Mouse (Mus musculus) intestine, embryonic 16.5 days (tissue): ENCODE measurements at regions not wholly inside any gene's neighbourhood (a gene's known extent, or its start where the extent isn't known, plus 50 kb on each side); places are given as distances from the start of the nearest gene placed in this dataset.

Source experiments
- ATAC-seq: fragments of 200-750 bp; cut with Nextera tagmentation; 2 replicates; pipeline ENCODE4 v1.8.0; 2017; ENCODE audit warnings: moderate TSS enrichment, moderate library complexity
- H3K27ac ChIP-seq: fragments of 300-500 bp; sonication (generic); 2 replicates; pipeline ENCODE4 v1.5.1; 2014; ENCODE audit warnings: mild to moderate bottlenecking, low read length
- H3K27me3 ChIP-seq: fragments of 300-500 bp; sonication (generic); replicated peaks from 2 replicates; pipeline ENCODE4 v1.6.1; 2014; ENCODE audit warnings: low read length, control low read depth, mixed read lengths; ENCODE audit not compliant: control insufficient read depth, insufficient read depth
- H3K36me3 ChIP-seq: fragments of 300-500 bp; sonication (generic); 2 replicates; pipeline ENCODE4 v1.6.1; 2014; ENCODE audit warnings: low read length, control low read depth; ENCODE audit not compliant: control insufficient read depth, insufficient read depth
- H3K4me1 ChIP-seq: fragments of 300-500 bp; sonication (generic); 2 replicates; pipeline ENCODE4 v1.6.1; 2014; ENCODE audit warnings: low read length, control low read depth, mixed read lengths; ENCODE audit not compliant: control insufficient read depth, insufficient read depth
- H3K4me2 ChIP-seq: fragments of 300-500 bp; sonication (generic); 2 replicates; pipeline ENCODE4 v1.6.1; 2014; ENCODE audit warnings: low read depth, low read length, control low read depth
- H3K4me3 ChIP-seq: fragments of 300-500 bp; sonication (generic); 2 replicates; pipeline ENCODE4 v1.5.1; 2014; ENCODE audit warnings: mild to moderate bottlenecking, low read length
- H3K9ac ChIP-seq: fragments of 300-500 bp; sonication (generic); 2 replicates; pipeline ENCODE4 v1.6.1; 2014; ENCODE audit warnings: low read depth, low read length
- H3K9me3 ChIP-seq: fragments of 300-500 bp; sonication (generic); 2 replicates; pipeline ENCODE4 v1.6.1; 2016; ENCODE audit warnings: low read length, control low read depth; ENCODE audit not compliant: control insufficient read depth
- WGBS: fragments of 180-500 bp; shearing (Covaris S2); extraction: QIAGEN DNeasy Blood & Tissue Kit; methylation state at CpG from one replicate; pipeline ENCODE4 v1.1.7; 2014; 5-methylcytosine and 5-hydroxymethylcytosine counted together

DNA sequence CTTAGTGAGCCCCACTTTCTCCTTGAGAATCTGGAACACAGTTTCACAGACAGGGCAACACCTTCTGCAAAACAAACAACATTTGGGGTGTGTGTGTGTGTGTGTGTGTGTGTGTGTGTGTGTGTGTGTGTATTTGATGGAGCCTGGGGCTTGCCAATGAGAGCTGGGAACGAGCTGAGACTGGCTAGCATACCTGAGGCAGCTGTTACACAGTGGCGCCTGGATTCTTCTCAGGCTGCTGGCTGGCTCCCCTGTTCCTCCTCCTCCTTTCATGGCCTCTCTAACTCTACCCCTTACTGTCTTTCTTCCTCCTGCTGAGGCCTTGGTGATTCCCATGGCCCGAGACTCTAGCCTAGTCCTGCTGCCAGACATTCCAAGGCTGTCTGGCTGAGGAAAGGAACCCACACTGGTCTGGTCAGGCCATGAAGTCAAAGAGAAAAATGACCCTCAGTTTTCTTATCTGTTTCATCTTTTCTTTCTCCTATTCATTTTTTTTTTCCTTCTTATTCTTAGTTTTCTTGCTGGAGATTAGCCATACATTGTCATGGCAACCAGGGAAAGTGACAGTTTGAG is 79.6 kb upstream of the Sem1 start:
- Histone ChIP-seq H3K27ac (no peak overlapping the region), H3K9ac (no peak overlapping the region), H3K4me3 (no peak overlapping the region), H3K4me1 (no peaks in the 10 kb centered on the region), H3K4me2 (no peak overlapping the region), H3K36me3 (no peaks in the 10 kb centered on the region), H3K27me3 (no peaks in the 10 kb centered on the region), H3K9me3 (no peaks in the 10 kb centered on the region)
- no peak for ATAC-seq
- 39% methylated on average over 3 of the region's 3 CpGs for WGBS

DNA sequence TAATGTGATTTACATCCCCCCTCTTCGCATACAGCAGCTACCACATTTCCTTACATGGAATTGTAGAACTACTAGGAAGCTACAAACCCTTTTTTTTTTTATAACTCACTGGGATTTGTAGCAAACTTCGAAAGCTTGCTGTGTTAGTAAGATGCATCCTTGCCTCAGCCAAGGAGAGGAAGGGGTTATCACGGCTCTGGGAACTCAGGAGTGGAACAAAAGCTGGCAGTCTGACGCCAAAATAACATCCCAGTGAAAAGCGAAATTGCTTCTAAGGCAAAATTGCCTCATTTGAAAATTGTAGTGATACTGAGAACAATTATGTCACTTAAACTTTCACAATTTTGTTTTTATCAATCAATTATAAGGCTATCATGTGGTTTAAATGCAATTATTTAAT is 81.6 kb upstream of the Sem1 start:
- H3K9me3 ChIP-seq, result no peaks in the 10 kb centered on the region
- H3K27me3 ChIP-seq, result no peaks in the 10 kb centered on the region
- ATAC-seq, result no peak
- H3K4me2 ChIP-seq, result no peak overlapping the region
- WGBS, result 46% methylated on average over 5 of the region's 5 CpGs
- no peak overlapping the region for H3K27ac ChIP-seq
- H3K36me3 ChIP-seq, result no peaks in the 10 kb centered on the region
- no peaks in the 10 kb centered on the region for H3K4me1 ChIP-seq
- H3K9ac ChIP-seq, result no peak overlapping the region
- no peak overlapping the region for H3K4me3 ChIP-seq

DNA sequence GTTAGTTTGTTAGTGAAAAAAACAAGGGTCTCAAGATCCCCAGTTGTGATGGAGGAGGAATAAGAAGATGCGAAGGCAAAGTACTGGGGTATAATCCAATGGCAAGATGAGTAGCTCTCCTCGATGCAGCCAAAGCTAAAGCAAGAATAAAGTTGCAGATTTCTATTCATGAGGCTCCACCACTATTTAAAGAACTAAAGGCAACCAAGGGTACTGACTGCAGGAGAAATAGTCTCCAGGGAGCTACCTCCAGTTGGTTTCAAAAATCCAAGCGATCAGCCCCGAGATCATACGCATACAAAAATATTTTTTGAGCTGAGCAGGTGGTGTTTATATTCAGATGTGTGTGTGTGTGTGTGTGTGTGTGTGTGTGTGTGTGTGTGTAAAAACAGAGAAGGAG is 88.3 kb upstream of the Sem1 start:
- Histone ChIP-seq H3K9ac (no peak overlapping the region), H3K27me3 (no peaks in the 10 kb centered on the region), H3K9me3 (no peaks in the 10 kb centered on the region), H3K27ac (no peak overlapping the region), H3K4me1 (no peaks in the 10 kb centered on the region), H3K4me3 (no peak overlapping the region), H3K36me3 (no peaks in the 10 kb centered on the region), H3K4me2 (no peak overlapping the region)
- no peak for ATAC-seq
- WGBS, result 82% methylated on average over 5 of the region's 5 CpGs

DNA sequence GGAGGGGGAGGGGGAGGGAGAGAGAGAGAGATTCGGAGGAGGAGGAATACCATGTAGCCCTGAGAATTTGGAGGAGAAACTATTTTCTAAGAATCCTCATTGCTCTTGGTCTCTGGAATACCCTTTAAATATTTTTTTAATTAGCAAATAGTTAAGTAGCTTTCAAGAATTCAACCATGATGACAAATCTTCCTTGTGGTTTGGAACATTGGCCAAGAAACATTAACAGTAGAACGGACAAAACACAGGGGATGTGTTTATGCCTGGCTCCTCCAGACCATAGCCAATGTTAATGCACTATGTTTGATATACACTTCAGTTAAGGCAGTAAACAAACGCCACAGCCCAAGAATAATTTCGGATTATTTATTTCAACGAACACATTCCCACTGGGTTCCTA is 110.8 kb upstream of the Sem1 start:
- Histone ChIP-seq H3K4me1 (no peaks in the 10 kb centered on the region), H3K9me3 (no peaks in the 10 kb centered on the region), H3K27ac (no peak overlapping the region), H3K27me3 (no peaks in the 10 kb centered on the region), H3K36me3 (no peaks in the 10 kb centered on the region), H3K4me2 (no peak overlapping the region), H3K4me3 (no peak overlapping the region), H3K9ac (no peak overlapping the region)
- ATAC-seq, result no peak
- 62% methylated on average over 5 of the region's 5 CpGs for whole genome bisulfite sequencing

DNA sequence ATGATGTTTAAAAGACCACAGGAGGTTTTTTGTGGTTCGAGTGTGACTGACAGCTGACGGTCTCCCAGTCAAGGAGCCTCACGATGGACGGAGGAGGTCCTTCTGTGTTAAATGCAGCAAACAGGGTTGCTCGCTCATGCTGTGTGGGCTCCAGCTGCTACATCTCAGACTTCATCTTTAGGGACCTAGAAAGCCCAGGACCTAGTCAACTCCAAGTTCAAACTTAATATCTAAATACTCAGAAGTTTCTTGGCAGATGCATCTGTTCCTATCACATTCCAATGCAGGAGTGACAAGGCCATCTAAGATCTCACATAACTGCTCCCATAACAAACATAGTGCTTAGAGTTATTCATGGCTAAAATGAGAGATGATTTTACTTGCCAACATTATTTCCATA is 111.7 kb upstream of the Sem1 start:
- H3K27ac ChIP-seq, result no peak overlapping the region
- H3K36me3 ChIP-seq, result no peaks in the 10 kb centered on the region
- no peaks in the 10 kb centered on the region for H3K27me3 ChIP-seq
- no peak overlapping the region for H3K4me2 ChIP-seq
- no peaks in the 10 kb centered on the region for H3K9me3 ChIP-seq
- no peaks in the 10 kb centered on the region for H3K4me1 ChIP-seq
- no peak overlapping the region for H3K4me3 ChIP-seq
- no peak overlapping the region for H3K9ac ChIP-seq
- ATAC-seq, result no peak
- 62% methylated on average over 5 of the region's 5 CpGs for WGBS

DNA sequence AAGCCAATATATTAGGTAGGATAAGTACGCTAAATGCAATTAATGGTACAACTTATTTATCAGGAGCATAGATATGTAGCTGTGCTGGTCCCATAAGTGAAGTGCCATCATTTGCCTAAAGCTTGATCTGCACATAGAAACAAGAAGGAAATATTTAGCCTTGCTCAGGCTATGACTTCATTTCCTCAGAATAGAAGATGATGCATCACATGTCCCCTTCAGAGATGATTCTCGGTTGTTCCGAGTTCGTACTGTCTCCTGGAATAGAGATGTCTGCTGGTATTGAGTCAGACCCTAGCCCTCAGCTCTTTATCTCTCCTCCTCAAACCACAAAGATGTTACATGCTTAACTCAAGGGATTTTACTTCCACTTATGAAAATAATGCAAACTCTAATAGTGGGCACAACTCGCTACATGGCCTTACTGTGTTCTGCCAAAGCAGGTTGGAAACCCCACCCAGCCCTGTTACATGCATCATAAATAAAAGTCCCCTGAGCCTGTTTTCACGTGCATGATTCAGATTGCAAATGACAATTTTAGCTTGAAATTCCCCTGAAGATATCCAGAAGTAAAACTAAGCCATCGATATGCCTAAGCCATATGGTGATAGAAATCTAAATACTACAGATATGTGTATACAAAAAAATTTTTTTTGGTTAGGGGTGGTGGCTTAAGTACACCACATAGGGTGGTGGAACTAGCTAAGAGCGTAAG is 113.8 kb upstream of the Sem1 start:
- H3K9me3 ChIP-seq, result no peaks in the 10 kb centered on the region
- no peaks in the 10 kb centered on the region for H3K36me3 ChIP-seq
- H3K4me2 ChIP-seq, result no peak overlapping the region
- no peak overlapping the region for H3K4me3 ChIP-seq
- no peak for ATAC-seq
- no peaks in the 10 kb centered on the region for H3K4me1 ChIP-seq
- WGBS, result 82% methylated on average over 8 of the region's 8 CpGs
- H3K27ac ChIP-seq, result no peak overlapping the region
- no peaks in the 10 kb centered on the region for H3K27me3 ChIP-seq
- no peak overlapping the region for H3K9ac ChIP-seq

DNA sequence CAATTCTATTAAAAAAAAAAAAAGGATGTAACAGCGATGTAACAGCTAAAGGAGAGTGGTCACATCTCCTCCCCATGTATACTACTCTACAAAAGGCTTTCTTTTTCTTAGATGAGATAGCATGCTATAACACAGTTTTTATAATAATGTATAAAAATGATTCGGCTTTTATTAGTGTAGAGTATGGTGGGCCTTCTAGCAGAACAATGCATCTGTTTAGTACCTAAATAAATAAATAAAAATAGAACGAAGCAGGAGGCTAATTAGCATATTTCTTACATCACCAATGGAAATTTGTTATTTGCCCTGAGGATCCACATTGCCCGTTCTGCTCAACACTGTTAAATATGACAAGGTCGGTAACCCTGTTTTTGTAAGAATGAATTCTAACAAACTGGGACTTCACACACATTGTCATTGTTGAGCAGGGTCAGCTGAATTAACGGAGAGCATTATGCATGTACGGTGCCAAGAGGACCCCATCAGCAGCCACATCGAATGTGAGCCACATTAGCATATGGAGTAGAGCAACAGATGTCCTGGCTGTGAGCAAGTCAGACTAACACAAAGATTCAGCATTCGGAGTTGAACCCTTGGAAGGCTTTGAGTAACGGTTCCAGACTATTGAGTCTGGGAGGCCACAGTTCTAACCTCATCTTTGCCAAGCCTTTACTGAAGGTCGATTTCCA is 117.4 kb upstream of the Sem1 start:
- Histone ChIP-seq H3K4me1 (no peaks in the 10 kb centered on the region; the same call in 1 of the 2 replicates), H3K27me3 (no peaks in the 10 kb centered on the region), H3K4me2 (no peak overlapping the region), H3K36me3 (no peaks in the 10 kb centered on the region), H3K27ac (no peak overlapping the region), H3K9me3 (no peaks in the 10 kb centered on the region), H3K9ac (no peak overlapping the region), H3K4me3 (no peak overlapping the region)
- 75% methylated on average over 11 of the region's 11 CpGs for WGBS
- no peak for ATAC-seq

DNA sequence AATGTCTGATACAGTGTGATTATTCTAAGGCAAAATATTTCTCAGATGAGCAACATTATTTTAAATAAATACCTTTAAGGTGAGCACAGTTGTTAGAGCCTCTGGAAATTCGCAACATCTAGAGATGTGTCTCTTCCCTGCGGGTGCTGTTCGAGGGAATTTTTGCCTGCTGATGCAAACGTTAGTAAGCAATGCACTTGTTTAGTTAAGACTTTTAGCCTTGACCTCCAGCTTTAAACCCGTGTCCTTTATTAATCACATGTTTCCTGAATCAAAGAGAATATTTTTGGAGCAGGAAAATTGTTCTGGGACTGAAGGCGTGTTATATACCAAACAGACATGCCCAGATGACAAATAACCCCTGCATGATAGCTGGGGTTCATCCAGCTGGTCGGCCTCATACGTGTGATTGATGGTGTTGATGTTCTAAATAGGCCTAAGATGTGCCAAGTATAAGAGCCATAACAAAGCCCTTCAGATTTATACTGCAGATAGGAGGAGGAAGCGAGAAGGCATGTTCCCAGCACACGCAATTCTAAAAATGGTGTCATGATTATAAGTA is 119.0 kb upstream of the Sem1 start:
- no peaks in the 10 kb centered on the region; the same call in 1 of the 2 replicates for H3K4me1 ChIP-seq
- H3K36me3 ChIP-seq, result no peaks in the 10 kb centered on the region
- H3K4me3 ChIP-seq, result no peak overlapping the region
- no peak overlapping the region for H3K27ac ChIP-seq
- H3K9me3 ChIP-seq, result no peaks in the 10 kb centered on the region
- H3K27me3 ChIP-seq, result no peaks in the 10 kb centered on the region
- H3K4me2 ChIP-seq, result no peak overlapping the region
- no peak overlapping the region for H3K9ac ChIP-seq
- peak; percentile 56; the same call in 1 of the 2 replicates for ATAC-seq
- WGBS, result 37% methylated on average over 10 of the region's 10 CpGs

DNA sequence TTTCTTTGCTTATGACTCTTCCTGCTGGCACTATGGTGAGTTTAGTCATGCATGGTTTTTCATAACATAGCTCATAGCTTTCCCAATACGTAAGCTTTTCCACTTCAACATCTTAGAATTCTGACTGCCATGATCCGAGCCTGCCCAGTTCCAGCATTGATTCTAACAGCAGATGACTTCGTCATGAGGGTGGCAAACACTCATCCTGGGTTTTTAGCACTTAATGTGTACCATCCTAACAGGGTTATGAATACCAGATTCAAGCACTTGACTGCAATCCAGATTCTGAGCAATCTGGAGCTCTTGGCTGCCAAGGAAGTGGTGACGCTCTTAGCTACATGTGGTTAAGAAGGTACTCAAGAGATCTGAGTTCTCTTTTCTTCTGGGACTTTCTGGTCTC is 128.3 kb upstream of the Sem1 start:
- Histone ChIP-seq H3K9me3 (no peaks in the 10 kb centered on the region), H3K27ac (no peak overlapping the region), H3K36me3 (no peaks in the 10 kb centered on the region), H3K4me3 (no peak overlapping the region), H3K9ac (no peak overlapping the region), H3K27me3 (no peaks in the 10 kb centered on the region), H3K4me2 (no peak overlapping the region), H3K4me1 (no peaks in the 10 kb centered on the region)
- no peak for ATAC-seq
- WGBS, result 87% methylated on average over 4 of the region's 4 CpGs
